Mouse (Mus musculus): ENCODE data around the gene Nuak2.

The Nuak2 gene

DNA sequence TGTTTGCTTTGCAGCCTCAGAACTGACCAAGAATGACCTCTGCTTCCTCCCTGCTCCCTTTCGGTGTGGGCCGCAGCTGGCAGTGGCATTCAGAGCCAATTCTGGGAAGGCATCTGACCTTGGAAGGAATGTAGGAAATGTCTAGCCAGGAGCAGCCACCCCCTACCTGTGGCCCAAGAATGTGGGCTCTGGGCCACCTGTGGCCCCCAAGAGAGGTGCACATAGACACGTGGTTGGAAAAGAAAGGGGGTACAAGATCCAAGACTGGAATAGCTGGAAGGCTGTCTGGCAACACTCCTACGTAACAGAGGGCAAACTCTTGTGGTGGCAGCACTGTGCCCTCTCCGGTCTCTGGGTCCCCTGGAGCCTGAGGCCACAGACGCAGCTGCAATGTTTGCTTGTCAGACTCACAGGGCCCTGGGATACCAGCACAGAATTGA is 39.3 kb downstream of the Nuak2 start:
- DNase-seq: peak; percentile 78

DNA sequence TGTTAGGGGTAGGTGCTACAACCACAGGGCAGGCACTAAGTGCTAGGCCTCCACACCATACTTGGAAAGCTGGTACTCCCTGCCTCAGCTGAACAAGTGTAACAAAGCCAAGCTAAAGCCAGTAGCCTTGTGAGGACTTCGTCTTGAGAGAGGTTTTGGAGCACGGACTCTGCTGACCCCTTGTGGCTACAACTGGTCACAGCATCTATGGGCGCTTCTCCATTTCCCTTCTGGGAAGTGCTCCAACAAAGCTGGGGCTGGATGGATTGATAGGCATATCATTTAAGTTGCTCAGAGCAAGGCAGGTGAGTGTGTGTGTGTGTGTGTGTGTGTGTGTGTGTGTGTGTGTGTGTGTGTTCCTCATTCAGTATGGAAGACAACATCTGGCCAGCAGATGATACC is 39.9 kb downstream of the Nuak2 start:
- DNase-seq: peak; percentile 92

DNA sequence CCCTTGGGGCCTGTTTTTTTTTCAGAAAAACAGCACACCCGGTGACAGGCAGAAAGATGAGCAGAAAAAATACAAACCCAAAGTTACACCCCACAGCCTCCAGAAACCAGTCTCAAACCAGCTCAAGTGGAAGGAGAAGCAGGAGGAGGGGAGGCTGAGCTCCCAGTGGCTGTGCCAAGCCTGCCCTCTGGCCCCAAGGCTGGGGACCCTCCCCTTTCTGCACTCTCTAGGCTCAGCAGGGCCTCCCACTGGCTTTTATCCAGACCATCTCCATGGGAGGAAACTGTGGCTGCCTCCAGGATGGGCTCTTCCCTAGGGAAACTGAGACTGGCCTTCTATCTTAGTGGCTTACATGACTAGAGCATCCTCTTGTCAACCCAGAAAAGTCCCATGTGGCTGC is 40.9 kb downstream of the Nuak2 start:
- peak; percentile 52 for DNase-seq

DNA sequence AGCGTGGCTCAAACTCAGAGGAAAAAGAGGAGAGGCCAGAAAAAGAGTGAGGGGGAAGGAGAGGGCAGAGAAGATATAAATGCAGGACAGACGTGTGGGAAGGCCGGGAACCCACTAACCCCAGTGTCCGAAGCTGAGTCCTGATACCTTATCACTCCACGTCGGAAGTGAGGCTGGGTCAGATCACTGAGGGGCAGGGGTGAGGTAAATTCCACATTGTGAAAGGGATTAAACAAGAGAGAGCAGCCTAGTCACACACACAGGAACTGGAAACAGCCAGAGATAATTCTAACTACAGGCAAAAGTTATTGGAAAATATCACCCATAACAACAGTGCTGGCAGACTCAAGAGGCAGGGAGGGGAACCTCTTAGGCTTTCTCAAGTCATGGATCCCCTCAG is 46.0 kb downstream of the Nuak2 start:
- DNase-seq: no peak

DNA sequence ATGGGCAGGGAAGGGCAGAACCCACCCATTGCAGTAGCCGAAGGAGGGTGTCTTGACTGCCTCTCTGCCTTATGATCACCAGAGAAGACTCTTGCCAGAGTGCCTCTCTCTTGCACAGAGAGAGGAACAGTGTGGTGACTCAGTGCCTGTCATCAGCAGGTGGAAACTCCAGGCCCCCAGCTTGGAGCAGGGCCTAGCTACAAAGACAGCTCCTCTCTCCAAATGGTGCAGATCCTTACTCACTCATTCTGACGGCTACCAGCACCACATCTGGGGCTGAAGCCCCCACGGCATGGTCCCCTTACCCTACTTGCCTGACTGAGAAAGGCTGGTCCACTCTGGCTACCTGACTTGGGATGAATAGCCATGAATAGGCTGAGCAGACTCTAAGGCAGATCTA is 48.5 kb downstream of the Nuak2 start:
- DNase-seq: no peak

DNA sequence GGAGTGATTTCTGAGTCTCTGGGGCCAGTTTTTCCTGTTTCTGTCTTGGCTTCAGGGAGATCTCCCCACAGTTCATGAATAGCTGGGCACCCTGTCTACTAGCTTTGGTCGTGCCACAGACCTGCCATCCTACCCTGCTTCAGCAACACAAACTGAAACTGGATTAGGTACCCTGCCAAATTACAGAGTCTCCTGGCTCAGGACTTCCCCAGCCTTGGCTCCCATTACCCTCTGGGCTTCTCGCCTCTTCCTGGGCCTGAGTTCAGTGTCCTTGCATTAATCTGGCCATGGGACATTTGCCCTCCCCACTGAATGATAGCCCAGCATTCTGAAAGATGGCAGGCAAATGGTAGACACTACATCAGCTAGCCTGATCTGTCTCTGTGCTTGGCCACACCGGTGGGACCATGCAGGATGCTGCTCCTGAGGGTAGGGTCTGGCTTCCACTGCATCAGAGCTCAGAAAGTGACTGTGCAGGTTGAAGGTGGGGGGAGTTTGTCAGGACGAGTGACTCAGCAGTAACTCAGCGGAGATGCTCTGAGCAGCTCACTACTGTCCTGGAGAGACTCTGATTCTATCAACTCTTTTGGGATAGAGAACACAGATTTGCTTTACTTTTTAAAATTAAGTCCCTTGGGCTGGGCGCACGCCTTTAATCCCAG is 49.1 kb downstream of the Nuak2 start:
- DNase-seq: no peak

DNA sequence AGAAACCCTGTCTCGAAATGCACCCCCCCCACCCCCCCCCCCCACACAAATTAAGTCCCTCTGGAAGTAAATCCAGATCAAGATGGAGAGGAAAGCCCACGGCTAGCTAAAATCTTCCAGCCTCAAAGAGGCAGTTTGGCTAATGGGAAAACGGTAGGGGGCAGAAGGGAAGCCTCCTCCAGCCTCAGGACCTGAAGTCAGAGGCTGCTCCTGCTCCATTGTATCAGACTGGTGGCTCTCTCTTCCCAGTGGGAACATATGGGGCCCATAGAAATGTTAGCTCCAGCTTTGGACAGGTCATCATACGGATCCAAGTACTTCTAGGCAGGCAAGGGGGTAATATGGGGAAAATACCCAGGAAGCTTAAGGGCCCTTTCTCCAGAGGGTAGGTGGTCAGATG is 49.7 kb downstream of the Nuak2 start:
- DNase-seq: no peak

DNA sequence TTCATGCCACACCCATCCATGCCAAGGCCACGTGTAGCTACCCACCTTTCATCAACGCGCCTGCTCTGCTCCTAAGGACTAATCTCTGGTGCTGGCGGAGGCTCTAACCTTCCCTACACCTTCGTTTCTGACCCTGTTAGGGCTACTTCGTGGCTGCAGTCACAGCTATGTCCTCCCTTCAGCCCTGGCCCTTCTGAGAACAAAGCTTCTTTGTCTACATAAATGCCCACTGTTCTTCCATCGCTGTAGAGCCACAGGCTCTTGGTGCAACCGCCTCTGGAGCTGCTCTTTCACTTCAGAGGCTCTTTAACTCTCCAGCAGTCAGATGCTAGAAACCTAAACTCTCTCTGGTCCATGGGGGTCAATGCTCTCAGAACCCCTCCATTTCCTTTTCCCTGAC is 50.3 kb downstream of the Nuak2 start:
- no peak for DNase-seq

DNA sequence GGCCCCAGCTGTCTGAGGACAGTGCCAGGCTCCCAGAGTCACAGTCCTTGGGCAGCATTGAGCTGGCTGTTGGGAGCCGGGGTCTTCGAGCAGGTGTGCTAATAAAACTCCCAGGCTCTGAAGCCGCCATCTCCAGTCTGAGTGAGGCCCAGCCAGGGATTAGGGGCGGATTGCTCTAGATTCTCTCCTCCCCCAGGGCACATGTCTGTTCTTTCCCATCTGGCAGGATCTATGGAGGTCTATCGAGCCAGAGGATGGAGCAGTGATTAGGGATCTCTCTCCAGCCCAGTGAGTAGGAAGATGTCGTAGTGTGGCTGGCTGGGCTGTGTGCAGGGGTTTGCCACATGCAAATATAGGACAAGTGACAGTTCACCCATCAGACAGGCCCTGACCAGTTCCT is 51.0 kb downstream of the Nuak2 start:
- no peak for DNase-seq

DNA sequence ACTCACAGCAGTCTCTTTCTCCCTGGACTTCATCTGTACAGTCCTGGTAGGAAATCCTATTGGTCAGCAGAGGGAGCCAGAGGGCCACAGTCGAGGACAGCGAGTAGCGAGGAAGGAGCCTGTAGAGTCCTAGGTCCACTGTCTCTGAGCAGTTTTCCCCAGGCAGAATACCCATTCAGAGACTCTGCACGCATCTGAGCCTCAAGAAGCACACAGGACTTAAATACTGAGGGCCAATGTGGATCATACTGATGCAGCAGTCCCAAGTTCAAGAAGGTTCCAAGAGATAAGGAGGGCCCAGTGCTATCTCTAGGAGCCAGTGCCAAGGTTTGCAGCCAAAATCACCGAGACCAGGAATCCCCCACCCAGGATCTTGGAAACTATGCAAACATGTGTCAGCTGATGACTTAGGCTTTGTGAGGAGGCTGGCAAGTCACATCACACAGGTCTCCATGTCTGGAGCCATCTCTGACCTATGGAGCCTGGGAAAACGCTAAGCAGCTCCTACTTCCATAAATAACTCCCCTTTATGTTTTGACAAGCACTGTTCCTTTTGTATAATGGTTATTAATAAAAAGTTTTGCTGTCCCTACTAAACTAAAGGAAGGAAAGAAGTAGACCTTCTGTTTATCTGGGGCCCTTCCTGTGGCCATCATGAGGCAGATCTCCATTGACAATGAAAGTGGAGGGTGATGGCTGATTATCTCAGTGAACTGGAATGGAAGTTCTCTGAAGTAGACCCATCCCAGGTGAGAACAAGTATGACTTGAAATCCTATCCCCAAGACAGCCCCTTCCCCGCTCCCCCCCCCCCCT is 52.0 kb downstream of the Nuak2 start:
- peak; percentile 92 for DNase-seq

DNA sequence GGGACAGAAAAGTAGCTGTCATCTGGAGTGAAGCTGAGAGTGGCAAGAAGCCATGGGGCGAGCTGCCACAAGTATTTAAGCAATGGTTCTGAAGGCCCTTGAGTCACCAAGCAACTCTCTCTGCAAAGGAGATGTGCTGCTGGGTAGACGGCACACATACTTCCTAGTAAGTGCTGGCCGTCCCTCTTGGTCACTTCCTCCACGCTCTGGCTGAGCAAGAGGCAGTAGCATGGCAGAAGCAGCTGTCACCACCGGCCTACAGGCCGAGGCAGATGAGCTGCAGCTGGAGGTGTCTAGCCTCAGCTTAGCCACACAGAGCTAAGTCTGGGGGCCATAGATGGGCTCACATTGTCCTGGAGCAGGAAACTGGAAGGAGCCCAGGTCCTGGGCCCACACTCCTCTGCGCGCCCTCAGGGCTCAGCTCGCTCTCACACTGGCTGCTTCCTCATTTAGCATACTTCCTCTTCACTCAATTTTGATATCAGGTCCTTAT is 54.8 kb downstream of the Nuak2 start:
- DNase-seq: peak; percentile 52

DNA sequence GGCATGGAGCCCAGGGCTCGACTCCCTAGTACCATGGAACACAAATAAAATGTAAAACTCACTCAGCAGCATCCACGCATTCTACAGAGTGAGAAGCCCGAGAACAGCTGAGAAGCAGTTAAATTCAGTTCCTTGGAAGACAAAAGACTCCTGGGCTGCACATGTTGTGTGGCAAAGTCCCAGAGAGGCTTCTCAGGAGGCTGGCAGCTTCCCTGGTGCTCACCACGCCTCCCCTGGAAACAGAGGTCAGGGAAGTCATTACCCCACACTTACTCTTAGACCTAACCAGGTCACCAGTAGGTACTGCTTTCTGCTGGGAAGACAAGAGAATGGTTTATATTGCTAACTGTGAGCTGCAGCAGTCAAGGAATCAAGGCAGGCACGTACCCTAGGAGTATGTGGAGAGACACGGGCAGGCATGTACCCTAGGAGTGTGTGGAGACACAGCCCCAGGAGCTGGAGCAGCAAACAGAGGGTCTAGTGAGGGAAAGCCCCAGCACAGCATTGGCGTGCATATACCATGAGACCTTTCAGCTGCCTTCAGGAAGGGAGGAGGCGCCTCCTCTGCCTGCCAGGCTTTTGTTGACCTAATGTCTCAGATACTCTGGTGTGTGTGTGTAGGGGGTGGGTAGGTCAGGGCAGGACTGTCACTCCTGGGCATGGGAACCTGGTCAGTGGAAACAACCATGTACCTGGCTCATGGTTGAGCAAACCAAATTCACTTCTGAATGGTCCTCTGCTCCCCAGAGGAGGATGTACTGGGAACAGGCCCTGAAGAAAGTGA is 55.6 kb downstream of the Nuak2 start:
- no peak for DNase-seq

DNA sequence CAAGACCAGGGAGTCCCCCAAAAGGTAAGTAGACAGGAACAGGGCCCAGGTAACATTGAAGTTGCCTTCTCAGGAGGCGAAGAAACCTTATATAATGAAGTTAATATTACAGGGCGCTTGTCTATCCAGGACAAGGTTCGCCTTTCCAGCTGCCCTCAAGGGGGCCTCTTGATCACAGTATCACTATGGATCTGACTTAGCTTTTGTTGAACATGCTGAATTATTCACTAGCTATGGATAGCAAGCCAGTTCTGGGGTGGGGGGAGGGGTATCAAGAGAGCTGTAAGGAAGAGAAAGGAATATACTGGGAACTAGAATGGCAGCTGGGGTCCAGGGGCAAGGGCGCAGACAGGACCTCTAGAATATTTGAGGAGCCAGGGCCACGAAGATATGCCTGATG is 56.4 kb downstream of the Nuak2 start:
- DNase-seq: no peak

DNA sequence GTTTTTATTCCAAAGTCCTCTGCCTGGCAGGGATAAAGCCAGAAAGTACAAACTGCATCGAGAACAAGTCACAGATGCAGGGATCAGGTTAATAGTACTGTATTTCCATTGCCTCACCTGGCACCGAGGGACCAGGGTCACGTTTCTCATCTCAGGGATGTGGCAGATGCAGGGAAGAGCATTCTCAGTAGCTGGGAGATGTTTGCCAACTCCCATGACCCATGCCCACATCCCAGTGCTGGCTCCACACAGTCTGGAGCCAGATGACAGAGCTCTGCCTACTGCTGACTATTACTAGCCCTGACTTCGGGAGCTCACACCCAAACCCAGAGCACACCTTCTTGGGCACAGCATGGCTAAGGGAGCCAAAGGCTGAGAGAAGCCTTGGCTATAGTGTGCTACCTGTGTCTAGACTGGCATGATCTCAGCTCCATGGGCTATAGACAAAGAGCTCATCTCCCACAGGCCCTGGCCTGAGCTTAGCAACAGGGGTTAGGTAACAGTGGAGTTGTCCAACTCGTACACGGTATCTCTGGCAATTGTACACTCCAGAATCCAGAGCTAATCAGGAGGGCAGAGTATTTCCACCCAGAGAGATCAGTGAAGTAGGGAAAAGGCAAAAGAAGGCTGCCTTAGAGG is 57.1 kb downstream of the Nuak2 start:
- DNase-seq: no peak

DNA sequence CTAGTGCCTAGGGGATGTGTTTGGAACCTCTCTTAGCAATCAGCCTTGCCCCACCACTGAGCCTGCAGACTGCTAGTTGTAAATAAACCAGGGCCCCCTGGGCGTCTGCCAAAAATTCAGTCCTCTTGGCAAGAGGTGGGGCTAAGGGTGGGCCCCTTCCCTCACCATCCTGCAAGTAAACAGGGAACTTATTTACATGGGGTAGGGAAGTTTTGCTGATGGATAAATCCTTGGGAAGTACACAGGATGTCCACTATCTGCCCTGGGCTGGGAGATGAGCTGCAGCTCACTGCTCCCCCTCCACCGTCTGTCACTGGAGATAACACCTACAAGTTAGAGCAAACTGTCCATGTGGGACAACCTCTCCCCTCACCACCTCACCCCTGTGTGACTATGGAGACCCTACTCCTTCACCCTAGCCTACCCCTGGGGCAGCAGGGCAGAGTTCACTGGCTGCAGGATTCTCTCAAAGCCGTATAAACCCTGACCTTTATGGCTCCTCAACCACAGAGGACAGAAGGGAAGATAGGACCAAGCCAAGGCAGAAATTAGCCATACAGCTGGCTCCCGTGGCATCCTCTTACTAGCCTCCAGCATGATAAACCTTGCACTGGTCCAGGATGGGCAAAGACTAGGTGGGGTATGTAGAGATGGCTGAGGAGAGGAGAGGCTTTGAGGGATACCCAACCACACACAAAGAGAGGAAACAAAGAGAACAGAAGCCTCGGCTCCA is 58.4 kb downstream of the Nuak2 start:
- peak; percentile 88 for DNase-seq

DNA sequence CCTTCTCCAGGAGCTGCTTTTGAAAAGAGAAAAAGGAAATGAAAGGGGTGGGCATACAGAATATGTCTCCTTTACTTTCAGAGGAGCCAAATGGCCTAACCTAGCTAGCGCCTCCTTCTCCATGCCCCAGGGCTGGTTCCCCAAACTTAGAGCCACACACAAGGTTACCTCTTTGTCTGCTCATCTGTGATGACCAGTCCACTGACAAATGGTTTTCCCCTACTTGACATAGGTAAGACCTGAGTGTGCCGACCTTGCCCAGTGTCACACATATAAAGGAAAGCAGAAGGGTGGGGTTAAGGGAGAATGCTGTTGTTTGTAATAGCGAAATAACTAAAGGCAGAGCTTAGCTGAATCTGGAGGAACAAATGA is 58.9 kb downstream of the Nuak2 start:
- DNase-seq: no peak

DNA sequence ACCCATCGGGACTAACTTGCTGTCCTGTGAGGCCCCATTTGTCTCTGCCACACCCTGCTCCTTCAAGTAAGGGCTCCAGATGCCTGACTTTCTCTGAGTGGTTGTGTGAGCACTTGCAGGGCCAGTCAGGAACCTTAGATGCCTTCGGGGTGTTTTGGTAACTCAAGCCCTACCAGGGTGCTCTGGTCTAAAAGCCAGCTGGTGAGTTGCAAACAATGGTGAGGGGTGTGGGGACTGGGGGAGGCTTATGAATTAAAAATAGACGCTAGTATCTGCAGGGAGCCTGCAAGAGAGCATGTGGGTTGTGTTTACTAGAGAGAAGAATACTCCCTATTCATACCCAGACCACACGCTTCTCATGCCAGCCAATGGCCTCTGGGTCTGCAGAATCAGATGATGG is 59.3 kb downstream of the Nuak2 start:
- no peak for DNase-seq

DNA sequence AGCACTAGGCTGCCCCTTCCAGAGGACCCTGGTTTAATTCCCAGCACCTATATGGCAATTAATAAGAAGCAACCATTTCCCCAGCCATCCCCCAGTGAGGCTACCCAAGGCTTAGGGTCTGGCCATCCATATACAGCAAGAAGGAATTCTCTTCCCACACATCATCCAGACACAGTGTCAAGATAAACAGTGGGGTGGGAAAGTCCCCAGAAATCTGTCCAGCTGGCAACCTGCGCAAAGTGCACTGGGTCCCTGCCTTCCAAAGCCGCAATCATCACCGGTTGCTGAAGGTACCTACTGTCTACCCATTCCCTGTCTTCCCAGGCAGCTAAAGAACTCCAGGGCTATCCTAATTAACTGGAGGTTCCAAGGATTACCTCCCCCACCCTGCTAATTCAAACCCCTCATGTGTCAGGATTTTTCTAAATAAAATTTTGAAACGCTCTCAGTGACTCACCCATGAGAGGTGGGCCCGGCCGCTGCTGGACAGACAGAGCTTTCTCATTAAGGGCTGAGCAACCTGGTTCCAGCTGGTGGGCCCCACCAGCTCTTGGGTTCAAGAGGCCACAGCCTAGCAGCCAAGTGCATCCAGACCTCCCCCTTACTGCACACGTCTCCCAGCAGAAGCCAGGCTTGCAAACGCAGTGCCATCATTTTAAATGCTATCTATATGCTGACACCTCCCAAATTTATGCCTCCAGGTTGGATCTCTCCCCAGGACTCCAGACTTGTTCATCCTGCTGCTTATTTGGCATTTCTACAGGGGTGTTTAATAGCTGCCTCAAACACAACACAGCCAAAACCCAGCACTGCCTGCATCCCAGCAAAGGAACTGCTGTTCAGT is 60.5 kb downstream of the Nuak2 start:
- DNase-seq: no peak

DNA sequence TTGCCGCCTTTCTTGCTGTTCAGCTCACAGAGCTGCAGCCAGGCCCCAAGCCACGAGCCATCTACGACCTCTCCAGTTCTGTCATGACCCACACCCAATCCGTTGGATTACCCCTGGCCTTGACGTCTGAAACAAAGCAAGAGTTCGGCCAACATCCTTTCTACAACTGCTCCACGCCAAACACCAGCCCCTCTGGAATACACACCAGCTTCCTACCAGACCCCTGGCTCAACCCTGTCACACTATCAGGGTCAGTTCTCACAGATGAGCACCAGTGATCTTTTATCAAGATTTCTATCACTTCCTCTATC is 61.1 kb downstream of the Nuak2 start:
- DNase-seq: peak; percentile 47

DNA sequence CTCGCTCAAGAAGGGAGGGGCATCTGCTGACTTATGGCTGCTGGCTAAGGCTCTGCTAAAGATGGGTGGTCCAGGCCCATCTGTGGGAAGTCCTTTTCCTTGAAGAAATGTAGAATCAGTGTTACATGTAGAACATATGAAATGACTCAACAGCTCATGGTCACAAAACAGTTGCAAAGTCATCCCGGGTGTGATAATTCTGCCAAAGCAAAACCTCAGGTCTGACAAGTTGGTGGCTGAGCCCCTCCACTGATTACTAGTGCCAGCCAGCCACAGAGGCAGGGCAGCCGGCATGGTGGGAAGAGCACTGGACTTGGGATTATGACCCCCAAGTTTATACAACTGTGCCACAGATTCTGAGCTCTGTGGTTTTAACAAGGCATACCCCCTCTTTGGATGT is 61.9 kb downstream of the Nuak2 start:
- no peak for DNase-seq

DNA sequence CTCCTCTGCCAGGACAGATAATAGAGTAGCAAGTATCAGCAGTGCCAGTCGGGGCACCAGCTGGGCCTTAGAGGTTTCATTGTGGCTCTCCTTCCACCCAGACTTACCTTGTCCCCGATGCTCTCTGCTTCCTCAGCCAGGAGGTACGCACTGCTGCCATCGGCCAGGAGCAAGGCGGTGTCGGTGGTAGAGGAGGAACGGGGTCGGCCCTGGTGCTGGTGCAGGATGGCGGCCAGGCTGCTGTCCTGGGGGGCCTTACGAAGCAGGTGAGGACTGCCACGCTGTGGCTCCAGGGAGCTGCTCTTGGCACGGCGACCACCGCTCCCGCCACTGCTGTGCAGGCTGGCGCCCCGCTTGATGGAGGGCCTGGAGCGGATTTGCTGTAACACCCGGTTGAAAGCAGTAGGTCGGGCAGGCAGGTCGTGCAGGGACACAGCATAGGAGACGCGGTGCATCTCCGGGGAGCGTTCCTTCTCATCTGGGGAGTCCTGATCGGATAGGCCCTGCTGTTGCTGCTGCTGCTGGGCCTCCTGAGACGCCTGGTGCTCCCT is 64.7 kb downstream of the Nuak2 start:
- DNase-seq: no peak

All from kidney, postnatal 10 days (tissue).